Mouse (Mus musculus) adrenal gland, postnatal 10 days (tissue): ENCODE measurements around the gene Olfr1230. TPM values are rescaled to one million over a fixed set of nuclear protein-coding genes. Genes with fewer than 3 reads are reported as not detected.

Source experiments
- DNase-seq: peaks from one replicate; pipeline ENCODE4 v3.0.0; 2021; ENCODE audit warnings: mixed read lengths
- long read RNA-seq, 2 experiments: library from polyadenylated mRNA; stranded (forward); transcript quantifications; one replicate each; pipeline ENCODE4 v2.0.0; 2021
- total RNA-seq, 2 experiments: library from RNA; stranded (reverse); gene quantifications; 2 replicates each; pipeline ENCODE4 v1.2.3; 2021

Gene Olfr1230
- total RNA-seq, result not detected
- long read RNA-seq, experiment 1, result 0 reads
- long read RNA-seq, experiment 2, result 0 reads

DNA sequence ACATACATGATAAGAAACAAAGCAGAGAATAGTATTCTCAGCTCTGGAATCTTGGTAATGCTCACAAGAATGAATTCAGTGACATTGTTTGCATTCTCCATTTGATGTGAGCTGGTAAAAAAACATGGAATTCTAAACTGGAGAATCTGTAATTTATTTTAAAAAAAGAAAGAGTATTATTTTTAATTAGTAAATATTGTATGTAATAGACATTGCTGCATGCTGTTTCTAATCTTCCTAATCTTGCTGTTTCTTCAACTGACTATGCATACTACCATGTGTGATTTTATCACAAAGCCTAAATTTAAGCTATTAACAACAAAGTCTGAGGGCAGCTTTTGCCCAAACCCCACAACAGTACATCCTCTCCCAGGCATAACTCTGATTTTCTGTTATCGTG is at the start of gene Olfr1230:
TSS of gene Olfr1230 (minus strand) at position 101 of the 400 bp plus-strand sequence.
- no peak for DNase-seq

DNA sequence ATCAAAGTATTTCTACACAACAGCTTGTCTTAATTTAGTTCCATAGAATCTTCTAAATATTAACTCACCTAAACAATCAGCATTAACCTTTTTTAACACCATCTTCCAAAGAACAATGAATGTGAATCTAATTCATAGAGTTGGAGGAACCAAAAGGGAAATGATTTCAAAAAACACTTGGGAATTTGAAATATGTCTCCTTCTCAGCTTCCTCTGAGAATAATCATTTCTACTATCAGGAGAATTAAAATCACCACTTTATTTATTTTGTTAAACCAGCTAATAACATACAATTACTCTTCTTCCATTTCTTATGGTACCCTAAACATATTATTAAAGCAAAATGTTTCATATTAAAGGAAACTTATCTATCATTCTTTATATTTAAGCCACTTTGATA is 45.2 kb upstream of the Olfr1230 start, which contains the start of gene Olfr1233:
TSS of gene Olfr1233 (minus strand) at position 101 of the 400 bp plus-strand sequence.
- DNase-seq, result no peak

DNA sequence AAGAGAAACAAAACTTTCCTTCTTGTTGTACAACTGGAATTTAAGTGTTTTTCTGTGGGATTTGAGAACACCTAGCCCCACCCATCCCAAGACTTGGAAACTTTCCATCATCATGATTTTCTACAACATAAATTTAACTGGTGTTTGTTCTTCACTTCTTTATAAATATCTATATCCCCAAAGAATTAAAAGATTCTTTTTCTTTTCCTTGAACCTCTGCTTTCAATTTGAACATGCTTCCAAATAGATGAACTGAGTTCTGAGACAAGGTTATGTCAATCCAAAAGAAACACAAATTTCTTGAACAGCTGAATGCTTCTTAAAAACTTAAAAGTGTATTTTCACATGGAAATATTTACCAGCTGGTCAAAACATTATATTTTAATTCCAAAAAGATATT is 32.5 kb upstream of the Olfr1230 start, which contains the start of gene Olfr1232:
TSS of gene Olfr1232 (minus strand) at position 101 of the 400 bp plus-strand sequence.
- DNase-seq, result no peak

DNA sequence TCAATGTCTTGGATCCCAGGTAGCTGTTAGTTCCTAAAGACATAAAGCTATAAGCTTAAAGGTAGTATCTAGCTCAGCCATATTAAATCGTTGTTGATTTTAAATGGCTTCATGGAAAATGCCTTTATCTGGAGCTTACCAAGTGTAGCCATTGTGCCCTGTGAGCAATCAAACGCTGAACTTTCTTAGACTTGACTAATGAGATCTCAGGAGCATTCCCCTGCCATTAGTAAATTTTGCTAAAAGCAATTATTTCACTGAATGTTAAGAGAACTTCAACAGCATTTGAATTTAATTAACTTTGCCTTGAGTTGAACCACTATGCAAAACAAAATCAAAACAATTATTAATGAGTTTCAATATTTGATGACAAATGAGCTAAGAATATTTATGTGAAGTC is 9.9 kb upstream of the Olfr1230 start, which contains the start of gene Olfr1231:
TSS of gene Olfr1231 (minus strand) at position 101 of the 400 bp plus-strand sequence.
- no peak for DNase-seq

DNA sequence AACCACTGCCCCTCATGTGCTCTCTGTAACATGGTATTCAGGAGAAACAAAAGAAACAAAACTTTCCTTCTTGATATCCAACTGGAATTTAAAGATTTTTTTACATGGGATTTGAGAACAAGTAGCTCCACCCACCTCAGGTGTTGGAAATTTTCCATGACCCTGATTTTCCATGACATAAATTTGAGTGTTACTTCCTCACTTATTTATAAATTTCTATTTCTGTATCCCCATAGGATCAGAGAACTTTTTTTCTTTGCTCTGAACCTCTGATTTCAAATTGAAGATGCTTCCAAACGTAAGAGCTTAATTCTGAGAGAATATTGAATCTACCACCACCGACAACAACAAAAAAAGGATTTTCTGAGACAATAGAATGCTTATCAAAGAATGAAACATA is 9.2 kb downstream of the Olfr1230 start, which contains the start of gene Olfr1229:
TSS of gene Olfr1229 (minus strand) at position 101 of the 400 bp plus-strand sequence.
- DNase-seq, result no peak

DNA sequence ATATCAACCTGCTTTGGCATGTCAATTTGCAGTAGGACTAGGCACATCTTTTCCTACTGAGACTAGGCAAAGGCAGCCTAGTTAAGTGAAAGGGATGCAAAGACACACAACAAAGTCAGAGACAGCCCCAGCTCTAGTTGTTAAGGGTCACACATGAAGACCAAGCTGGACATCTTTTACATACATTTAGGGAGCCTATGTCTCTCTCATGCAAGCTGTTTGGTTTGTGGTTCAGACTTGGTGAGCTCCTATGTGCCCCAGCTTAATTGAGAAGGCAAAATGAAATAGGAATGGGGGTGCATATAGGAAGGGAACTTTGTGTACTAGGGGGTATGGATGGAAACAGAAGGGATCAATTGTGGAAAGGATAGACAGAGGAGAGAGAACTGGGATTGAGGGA is 43.1 kb downstream of the Olfr1230 start, which contains the start of gene Olfr1228:
TSS of gene Olfr1228 (minus strand) at position 101 of the 400 bp plus-strand sequence.
- DNase-seq, result no peak

Other genes starting within 250 kb of the Olfr1230 start
- not detected for gene Olfr1218, start 236.1 kb downstream of the Olfr1230 start, total RNA-seq
- gene Olfr1219, start 213.8 kb downstream of the Olfr1230 start, total RNA-seq, result not detected
- not detected for gene Olfr1220, start 190.4 kb downstream of the Olfr1230 start, total RNA-seq
- gene Olfr1221, start 180.0 kb downstream of the Olfr1230 start, total RNA-seq, result not detected
- not detected for gene Olfr1222, start 164.2 kb downstream of the Olfr1230 start, total RNA-seq
- gene Olfr1223, start 145.7 kb downstream of the Olfr1230 start, total RNA-seq, result not detected
- gene Olfr1224-ps1, start 133.2 kb downstream of the Olfr1230 start, total RNA-seq, result not detected
- not detected for gene Olfr1225, start 122.6 kb downstream of the Olfr1230 start, total RNA-seq
- not detected for gene Olfr1226, start 97.2 kb downstream of the Olfr1230 start, total RNA-seq
- gene Olfr1228, start 43.2 kb downstream of the Olfr1230 start, total RNA-seq, result not detected
- gene Olfr1229, start 9.3 kb downstream of the Olfr1230 start, total RNA-seq, result not detected
- gene Olfr1231, start 9.8 kb upstream of the Olfr1230 start, total RNA-seq, result not detected
- gene Olfr1232, start 32.4 kb upstream of the Olfr1230 start, total RNA-seq, result not detected
- gene Olfr1233, start 45.1 kb upstream of the Olfr1230 start, total RNA-seq, result not detected
- not detected for gene Olfr1234, start 67.6 kb upstream of the Olfr1230 start, total RNA-seq
- gene Olfr1238, start 112.4 kb upstream of the Olfr1230 start, total RNA-seq, result not detected
- not detected for gene Olfr1239, start 123.1 kb upstream of the Olfr1230 start, total RNA-seq
- not detected for gene Olfr1240, start 145.7 kb upstream of the Olfr1230 start, total RNA-seq
- gene Olfr1241, start 189.9 kb upstream of the Olfr1230 start, total RNA-seq, result not detected
- gene Olfr1242, start 201.1 kb upstream of the Olfr1230 start, total RNA-seq, result not detected
- not detected for gene Olfr1243, start 234.2 kb upstream of the Olfr1230 start, total RNA-seq